Mouse (Mus musculus) megakaryocyte progenitor cell, adult 5-6 weeks (primary cell): ENCODE results near the gene Mageb4. TPM values are rescaled to one million over a fixed set of nuclear protein-coding genes. Genes with fewer than 3 reads are reported as not detected.
"Not testable (repeated sequence)": the region's sequence is repeated elsewhere in the genome, so short reads cannot be mapped to it uniquely, and the experiment has no call there.

Experiments
- ATAC-seq: replicated peaks from 2 replicates; pipeline ENCODE4 v1.8.0; 2016; ENCODE audit warnings: mild to moderate bottlenecking, moderate TSS enrichment, inconsistent platforms; ENCODE audit not compliant: poor library complexity
- total RNA-seq, 2 experiments: library from RNA; stranded (forward) in 1 of 2; stranded (reverse) in 1 of 2; fragments of 157-497, 149-512 nt in 1 of 2; fragments of 200-1000 nt in 1 of 2; gene quantifications; 2 replicates each; pipeline versions ENCODE4 v1.2.3 to v1.2.4; 2015 to 2017

Gene Mageb4
- total RNA-seq (2015) (not detected in 2 replicates), total RNA-seq (2017) (not detected in 2 replicates)

DNA sequence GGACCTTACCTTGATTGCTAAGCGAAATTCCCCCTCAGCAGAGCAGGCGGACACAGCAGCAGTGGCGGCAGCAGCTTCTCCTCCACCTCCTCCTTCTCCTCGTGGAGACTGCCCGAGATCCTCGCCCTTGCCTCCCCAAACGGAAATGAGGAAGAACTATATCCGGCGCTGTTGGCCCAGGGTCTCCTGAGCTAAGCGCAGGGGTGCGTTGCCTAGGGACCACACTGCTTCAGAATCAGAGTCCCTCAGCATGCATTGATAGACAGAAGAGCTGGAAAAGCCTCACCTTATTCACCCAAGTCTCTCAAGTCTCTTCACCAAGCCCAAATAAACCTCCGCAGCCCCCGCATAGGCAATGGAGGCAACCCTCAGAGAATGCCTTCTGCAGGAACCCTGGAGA, at the start of gene Mageb4:
Gene Mageb4 (minus strand): TSS at position 101 of the 400 bp plus-strand sequence.
- ATAC-seq = not testable (repeated sequence)

DNA sequence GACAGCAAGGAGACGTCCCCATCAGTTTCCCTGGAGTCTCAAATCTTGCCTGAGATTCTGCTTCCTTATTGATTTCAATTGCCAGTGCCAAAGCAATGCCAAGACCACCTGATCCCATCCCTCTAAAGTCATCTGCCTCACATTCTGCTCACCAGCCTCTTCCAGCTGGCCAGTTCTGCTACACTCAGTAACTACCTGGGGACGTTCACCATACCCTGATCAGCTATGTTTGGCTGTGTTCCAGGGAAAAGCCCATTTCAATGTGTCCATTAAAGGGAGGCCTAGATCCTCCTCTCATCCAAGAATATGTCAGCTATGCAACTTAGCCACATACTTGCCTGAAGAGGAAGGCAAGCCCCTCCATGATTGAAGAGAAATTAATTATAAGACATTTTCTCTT, 20.3 kb downstream of the Mageb4 start:
- not testable (repeated sequence) for ATAC-seq

DNA sequence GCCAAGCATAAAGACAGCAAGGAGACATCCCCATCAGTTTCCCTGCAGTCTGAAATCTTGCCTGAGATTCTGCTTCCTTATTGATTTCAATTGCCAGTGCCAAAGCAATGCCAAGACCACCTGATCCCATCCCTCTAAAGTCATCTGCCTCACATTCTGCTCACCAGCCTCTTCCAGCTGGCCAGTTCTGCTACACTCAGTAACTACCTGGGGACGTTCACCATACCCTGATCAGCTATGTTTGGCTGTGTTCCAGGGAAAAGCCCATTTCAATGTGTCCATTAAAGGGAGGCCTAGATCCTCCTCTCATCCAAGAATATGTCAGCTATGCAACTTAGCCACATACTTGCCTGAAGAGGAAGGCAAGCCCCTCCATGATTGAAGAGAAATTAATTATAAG, 58.9 kb downstream of the Mageb4 start:
- not testable (repeated sequence) for ATAC-seq

DNA sequence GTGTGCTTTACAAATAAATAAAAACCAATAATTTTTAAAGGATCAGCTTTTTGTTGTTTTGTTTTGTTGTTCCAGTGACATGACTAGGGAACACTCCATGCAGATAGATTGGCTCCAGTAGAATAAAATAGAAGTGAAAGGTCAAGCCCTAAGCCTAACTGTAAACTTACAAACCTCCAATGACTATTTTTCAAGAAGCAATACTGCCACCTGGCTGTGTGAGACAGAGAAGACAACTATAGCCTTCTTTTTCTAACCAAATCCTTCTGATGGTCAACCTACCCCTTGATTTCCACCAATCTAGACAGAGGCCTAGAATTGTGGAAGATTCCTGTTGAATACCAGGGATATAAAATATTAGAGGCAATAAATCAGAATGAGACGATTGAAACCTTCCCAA, 67.6 kb downstream of the Mageb4 start:
- no peak for ATAC-seq

Other genes starting within 250 kb of the Mageb4 start
- not detected in 2 replicates for gene Nr0b1, start 113.3 kb downstream of the Mageb4 start, total RNA-seq (2015)
- gene Nr0b1, start 113.3 kb downstream of the Mageb4 start, total RNA-seq (2017) = not detected in 2 replicates